Mouse (Mus musculus): ENCODE results near the gene Dnajc3. TPM values are rescaled to one million over a fixed set of nuclear protein-coding genes. Genes with fewer than 3 reads are reported as not detected.

Dnajc3 gene
- 43.2 TPM for polyA plus RNA-seq (2014; fragmentation: Illumina TruSeq; extraction: RNeasy Lipid Tissue Mini Kit (QIAGEN cat#74804); ENCODE audit: insufficient read depth, low read depth, low replicate concordance)

DNA sequence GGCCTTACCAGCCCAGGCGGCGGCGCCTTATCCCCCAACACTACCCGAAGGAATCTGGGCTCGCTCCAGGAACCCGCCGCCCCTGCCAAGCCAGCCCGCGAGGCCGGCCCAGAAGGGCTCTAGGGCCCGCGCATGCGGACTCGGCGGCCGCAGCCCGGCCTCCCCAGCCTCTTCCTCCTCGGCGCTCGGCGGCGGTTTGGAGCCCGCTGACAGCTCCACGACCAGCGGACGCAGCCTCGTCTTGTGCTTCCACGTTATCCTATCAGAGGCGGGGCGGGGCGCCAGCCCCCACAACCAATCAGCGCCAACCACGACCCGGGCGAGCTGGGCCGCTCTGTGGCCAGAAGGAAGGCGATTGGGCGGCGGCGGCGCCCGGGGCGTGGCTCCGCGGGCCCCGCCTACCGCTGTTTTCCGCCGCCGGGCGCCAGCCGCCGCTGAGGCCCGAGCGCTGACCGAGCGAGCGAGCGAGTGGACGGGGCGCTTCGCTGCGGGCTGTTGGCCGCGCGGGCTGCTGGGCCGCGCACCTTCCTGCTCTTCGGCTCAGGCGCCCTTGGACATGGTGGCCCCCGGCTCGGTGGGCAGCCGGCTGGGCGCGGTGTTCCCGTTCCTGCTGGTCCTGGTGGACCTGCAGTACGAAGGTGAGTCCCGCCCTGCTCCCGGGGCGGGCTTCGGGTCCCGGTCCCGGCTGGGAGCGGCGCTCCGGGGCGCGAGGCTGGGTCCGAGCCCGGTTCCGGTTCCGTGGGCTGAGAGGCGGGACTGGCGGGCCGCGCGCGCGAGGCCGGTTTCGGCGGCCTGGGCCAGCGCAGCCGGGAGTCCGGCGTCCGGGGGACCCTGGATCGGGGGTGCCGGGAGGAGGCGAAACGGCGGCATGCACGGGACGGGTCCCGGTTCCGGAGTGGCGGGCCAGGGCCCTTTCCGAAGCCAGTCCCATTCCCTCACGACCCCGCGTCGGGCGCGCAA, at the start of gene Dnajc3:
TSS of gene Dnajc3 (plus strand) at position 444 of the 960 bp plus-strand sequence.

GRCm38 (mm10) chr14:118924673-118925615, 12.8 kb upstream of the Dnajc3 start, which contains the start of gene Dzip1:
Gene Dzip1, minus strand, starts transcription at chr14:118925460.

Other genes with a start within 250 kb of the Dnajc3 start
- 2.3 TPM for gene Abcc4, start 231.8 kb upstream of the Dnajc3 start, polyA plus RNA-seq (2014; fragmentation: Illumina TruSeq; extraction: RNeasy Lipid Tissue Mini Kit (QIAGEN cat#74804); ENCODE audit: insufficient read depth, low read depth, low replicate concordance)
- 45.6 TPM for gene Cldn10, start 150.1 kb upstream of the Dnajc3 start, polyA plus RNA-seq (2014; fragmentation: Illumina TruSeq; extraction: RNeasy Lipid Tissue Mini Kit (QIAGEN cat#74804); ENCODE audit: insufficient read depth, low read depth, low replicate concordance)
- gene Dzip1, start 12.5 kb upstream of the Dnajc3 start, polyA plus RNA-seq (2014; fragmentation: Illumina TruSeq; extraction: RNeasy Lipid Tissue Mini Kit (QIAGEN cat#74804); ENCODE audit: insufficient read depth, low read depth, low replicate concordance): 3.8 TPM
- gene Uggt2, start 161.5 kb downstream of the Dnajc3 start, polyA plus RNA-seq (2014; fragmentation: Illumina TruSeq; extraction: RNeasy Lipid Tissue Mini Kit (QIAGEN cat#74804); ENCODE audit: insufficient read depth, low read depth, low replicate concordance): 3.2 TPM
- gene Hs6st3, start 200.4 kb downstream of the Dnajc3 start, polyA plus RNA-seq (2014; fragmentation: Illumina TruSeq; extraction: RNeasy Lipid Tissue Mini Kit (QIAGEN cat#74804); ENCODE audit: insufficient read depth, low read depth, low replicate concordance): 0.18 TPM